Mouse (Mus musculus) liver, postnatal 0 days (tissue): ENCODE results near the gene Sestd1.

ENCODE experiments used
- CTCF ChIP-seq: sonication (generic); IDR thresholded peaks from 2 replicates; pipeline ENCODE4 v1.5.1; 2016; ENCODE audit warnings: antibody characterized with exemption, low read depth
- EP300 ChIP-seq: IDR thresholded peaks from 2 replicates; pipeline ENCODE4 v1.6.1; 2016; ENCODE audit warnings: antibody characterized with exemption, low read depth, mild to moderate bottlenecking

- TF ChIP-seq EP300 = no peak
- TF ChIP-seq CTCF = no peak
Measured at GRCm38 (mm10) chr2:77274976-77275641, 5.3 kb downstream of the Sestd1 start.
